8 mouse cellular contexts compared by ENCODE assay signal in the genomic region with DNA sequence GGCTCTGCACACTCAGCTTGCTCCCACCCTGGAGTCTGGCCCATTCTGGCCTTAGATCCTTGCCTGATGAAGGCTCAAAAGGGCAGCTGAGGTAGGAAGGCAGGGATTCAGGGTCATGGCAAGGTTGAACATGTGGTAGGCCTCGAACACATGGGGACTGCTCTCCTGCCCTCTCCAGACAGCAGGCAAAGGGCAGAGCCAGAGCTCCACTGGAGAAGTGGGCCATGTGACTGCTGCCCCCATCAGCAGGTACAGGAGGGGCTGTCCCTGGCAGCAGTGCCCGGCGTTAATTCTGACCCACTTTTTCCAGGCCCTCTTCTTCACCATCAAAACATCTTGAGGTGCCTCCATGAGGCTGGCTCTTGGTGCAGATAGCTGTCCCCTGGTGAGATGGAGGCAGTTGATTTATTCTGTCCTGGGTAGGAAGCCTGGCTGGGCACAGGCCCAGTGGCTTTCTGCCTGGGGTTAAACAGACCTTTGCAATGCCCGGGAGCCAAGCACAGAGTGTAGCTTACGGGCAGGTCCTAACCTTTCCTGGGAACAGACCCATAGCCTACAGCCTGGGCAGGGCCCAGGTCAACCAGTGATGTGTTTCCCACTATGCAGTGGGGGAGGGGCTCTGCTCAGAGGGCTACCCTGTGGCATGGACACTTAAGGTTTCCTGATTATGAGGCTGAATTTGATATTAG. TPM values are rescaled to one million over a fixed set of nuclear protein-coding genes. Genes with fewer than 3 reads are reported as not detected.
DNase-seq lines count a peak whose midpoint lies in the region; ATAC-seq lines count a peak whose summit lies in the region.

No protein-coding gene starts in this region.

- no peak overlapping the region for H3K27ac ChIP-seq in intestine, embryonic 14.5 days (ENCODE audit: low read depth)
- H3K27ac ChIP-seq in neural tube, embryonic 12.5 days: no peak overlapping the region

- no peaks in the 10 kb centered on the region for H3K9me3 ChIP-seq in megakaryocyte, embryonic 14.5 days
- no peaks in the 10 kb centered on the region for H3K9me3 ChIP-seq in intestine, embryonic 14.5 days (ENCODE audit: control insufficient read depth, low read length)
- no peaks in the 10 kb centered on the region for H3K9me3 ChIP-seq in neural tube, embryonic 12.5 days

- H3K27me3 ChIP-seq in megakaryocyte, embryonic 14.5 days (replicated peaks): no peaks in the 10 kb centered on the region
- no peaks in the 10 kb centered on the region for H3K27me3 ChIP-seq in intestine, embryonic 14.5 days (replicated peaks; ENCODE audit: control insufficient read depth, insufficient read depth, low read length)
- H3K27me3 ChIP-seq in neural tube, embryonic 12.5 days (replicated peaks): no peaks in the 10 kb centered on the region

- DNase-seq in adrenal gland, postnatal 10 days: peak; percentile 64
- DNase-seq in adrenal gland, postnatal 4 days (ENCODE audit: low spot score in 2 of 2): no peak
- no peak for DNase-seq in intestine, embryonic 14.5 days (ENCODE audit: low spot score)
- DNase-seq in layer of hippocampus, postnatal 10 days (ENCODE audit: low spot score in 2 of 2): no peak

- peaks cover 73% of the 10 kb centered on the region for H3K4me1 ChIP-seq in megakaryocyte, embryonic 14.5 days
- H3K4me1 ChIP-seq in intestine, embryonic 14.5 days (replicated peaks; ENCODE audit: control insufficient read depth, insufficient read depth, low read length): peaks cover 25% of the 10 kb centered on the region
- H3K4me1 ChIP-seq in neural tube, embryonic 12.5 days: peaks cover 31% of the 10 kb centered on the region

- WGBS in intestine, embryonic 14.5 days: 74% methylated on average over 5 of the region's 5 CpGs
- 86% methylated on average over 5 of the region's 5 CpGs for WGBS in neural tube, embryonic 12.5 days

- H3K4me3 ChIP-seq in megakaryocyte, embryonic 14.5 days (replicated peaks): peak overlapping the region; percentile 98
- no peak overlapping the region for H3K4me3 ChIP-seq in intestine, embryonic 14.5 days (ENCODE audit: low read depth, low read length)
- peak overlapping the region; percentile 65 for H3K4me3 ChIP-seq in neural tube, embryonic 12.5 days

- peak overlapping the region; percentile 98 for H3K4me2 ChIP-seq in intestine, embryonic 14.5 days (ENCODE audit: low read length)
- H3K4me2 ChIP-seq in neural tube, embryonic 12.5 days (replicated peaks): peak overlapping the region; percentile 95

- peak overlapping the region; percentile 0; the same call in 1 of the 2 replicates for H3K9ac ChIP-seq in intestine, embryonic 14.5 days (ENCODE audit: low read length)
- H3K9ac ChIP-seq in neural tube, embryonic 12.5 days: peak overlapping the region; percentile 80; the same call in 1 of the 2 replicates

- H3K36me3 ChIP-seq in megakaryocyte, embryonic 14.5 days (replicated peaks; ENCODE audit: low read length): peaks cover 56% of the 10 kb centered on the region
- peaks cover 44% of the 10 kb centered on the region for H3K36me3 ChIP-seq in intestine, embryonic 14.5 days (ENCODE audit: control insufficient read depth, insufficient read depth, low read length)
- peaks cover 32% of the 10 kb centered on the region for H3K36me3 ChIP-seq in neural tube, embryonic 12.5 days

- no peak for ATAC-seq in megakaryocyte, adult 5-6 weeks (ENCODE audit: poor library complexity, severe bottlenecking)
- ATAC-seq in intestine, embryonic 14.5 days (replicated peaks; ENCODE audit: low FRiP score, low TSS enrichment, low read depth): no peak
- no peak for ATAC-seq in neural tube, embryonic 12.5 days (ENCODE audit: low FRiP score, low read depth)
- ATAC-seq in megakaryocyte progenitor cell, adult 5-6 weeks (replicated peaks; ENCODE audit: poor library complexity): no peak

RNA-seq across cellular contexts. Expression of a gene that starts 2.3 kb away (rescaled TPM):
- total RNA-seq in adrenal gland, postnatal 10 days (2021): 100 to 1,000 TPM; 662 to 732 TPM
- total RNA-seq in adrenal gland, postnatal 4 days (2021): 100 to 1,000 TPM; 504 to 513 TPM
- 2,144 and 3,272 TPM in 2 replicates for polyA plus RNA-seq in megakaryocyte, embryonic 14.5 days (2012; ENCODE audit: insufficient read depth, low replicate concordance)
- 289 and 306 TPM in 2 replicates for total RNA-seq in megakaryocyte, adult 5-6 weeks (2015)
- total RNA-seq in megakaryocyte, adult 5-6 weeks (2017): 194 and 196 TPM in 2 replicates
- 895 and 900 TPM in 2 replicates for polyA plus RNA-seq in intestine, embryonic 14.5 days (2014; fragmentation: Nextera tagmentation; extraction: Ambion mirVana)
- polyA plus RNA-seq in neural tube, embryonic 12.5 days (2016; fragmentation: Nextera tagmentation; extraction: Ambion mirVana): 634 and 639 TPM in 2 replicates
- total RNA-seq in layer of hippocampus, postnatal 10 days (2021): 100 to 1,000 TPM; 692 to 694 TPM
- 441 and 471 TPM in 2 replicates for total RNA-seq in megakaryocyte progenitor cell, adult 5-6 weeks (2015)
- total RNA-seq in megakaryocyte progenitor cell, adult 5-6 weeks (2017): 272 TPM in 2 replicates

RNA-seq across cellular contexts. Expression of a gene that starts 9.9 kb away (rescaled TPM):
- total RNA-seq in adrenal gland, postnatal 10 days (2021): 1 to 10 TPM; 7.2 to 8.7 TPM
- total RNA-seq in adrenal gland, postnatal 4 days (2021): 1 to 10 TPM; 8.9 to 9.3 TPM
- 1.5 and 1.8 TPM in 2 replicates for polyA plus RNA-seq in megakaryocyte, embryonic 14.5 days (2012; ENCODE audit: insufficient read depth, low replicate concordance)
- 0.04 TPM in 1 of 2 replicates, not detected in the other for total RNA-seq in megakaryocyte, adult 5-6 weeks (2015)
- total RNA-seq in megakaryocyte, adult 5-6 weeks (2017): not detected in 2 replicates
- polyA plus RNA-seq in intestine, embryonic 14.5 days (2014; fragmentation: Nextera tagmentation; extraction: Ambion mirVana): 0.09 and 0.12 TPM in 2 replicates
- 0.61 and 0.79 TPM in 2 replicates for polyA plus RNA-seq in neural tube, embryonic 12.5 days (2016; fragmentation: Nextera tagmentation; extraction: Ambion mirVana)
- total RNA-seq in layer of hippocampus, postnatal 10 days (2021): 10 to 100 TPM; 82.8 to 84.2 TPM
- total RNA-seq in megakaryocyte progenitor cell, adult 5-6 weeks (2015): not detected in 2 replicates
- not detected in 2 replicates for total RNA-seq in megakaryocyte progenitor cell, adult 5-6 weeks (2017)

RNA-seq across cellular contexts. Expression of a gene that starts 17.7 kb away (rescaled TPM):
- 1 to 10 TPM; 1.0 to 1.5 TPM for total RNA-seq in adrenal gland, postnatal 10 days (2021)
- total RNA-seq in adrenal gland, postnatal 4 days (2021): 1 to 10 TPM; 1.8 to 2.4 TPM
- polyA plus RNA-seq in megakaryocyte, embryonic 14.5 days (2012; ENCODE audit: insufficient read depth, low replicate concordance): 1.4 and 2.2 TPM in 2 replicates
- total RNA-seq in megakaryocyte, adult 5-6 weeks (2015): 2.0 and 2.4 TPM in 2 replicates
- 0.20 and 0.92 TPM in 2 replicates for total RNA-seq in megakaryocyte, adult 5-6 weeks (2017)
- 0.78 and 1.2 TPM in 2 replicates for polyA plus RNA-seq in intestine, embryonic 14.5 days (2014; fragmentation: Nextera tagmentation; extraction: Ambion mirVana)
- 0.65 and 1.4 TPM in 2 replicates for polyA plus RNA-seq in neural tube, embryonic 12.5 days (2016; fragmentation: Nextera tagmentation; extraction: Ambion mirVana)
- 1 to 10 TPM; 1.6 to 1.8 TPM for total RNA-seq in layer of hippocampus, postnatal 10 days (2021)
- total RNA-seq in megakaryocyte progenitor cell, adult 5-6 weeks (2015): 0.29 and 0.49 TPM in 2 replicates
- 1.1 and 2.8 TPM in 2 replicates for total RNA-seq in megakaryocyte progenitor cell, adult 5-6 weeks (2017)

RNA-seq across cellular contexts. Expression of a gene that starts 24.6 kb away (rescaled TPM):
- 10 to 100 TPM; 90.2 to 96.7 TPM for total RNA-seq in adrenal gland, postnatal 10 days (2021)
- 10 to 100 TPM; 72.6 to 78.1 TPM for total RNA-seq in adrenal gland, postnatal 4 days (2021)
- polyA plus RNA-seq in megakaryocyte, embryonic 14.5 days (2012; ENCODE audit: insufficient read depth, low replicate concordance): 451 and 1,194 TPM in 2 replicates
- total RNA-seq in megakaryocyte, adult 5-6 weeks (2015): 52.6 and 53.3 TPM in 2 replicates
- 70.2 and 100 TPM in 2 replicates for total RNA-seq in megakaryocyte, adult 5-6 weeks (2017)
- polyA plus RNA-seq in intestine, embryonic 14.5 days (2014; fragmentation: Nextera tagmentation; extraction: Ambion mirVana): 129 and 145 TPM in 2 replicates
- 136 and 141 TPM in 2 replicates for polyA plus RNA-seq in neural tube, embryonic 12.5 days (2016; fragmentation: Nextera tagmentation; extraction: Ambion mirVana)
- 10 to 100 TPM; 54.8 to 56.2 TPM for total RNA-seq in layer of hippocampus, postnatal 10 days (2021)
- total RNA-seq in megakaryocyte progenitor cell, adult 5-6 weeks (2015): 69.2 and 79.0 TPM in 2 replicates
- 154 and 169 TPM in 2 replicates for total RNA-seq in megakaryocyte progenitor cell, adult 5-6 weeks (2017)

RNA-seq across cellular contexts. Expression of a gene that starts 37.4 kb away (rescaled TPM):
- 10 to 100 TPM; 26.2 to 27.0 TPM for total RNA-seq in adrenal gland, postnatal 10 days (2021)
- 10 to 100 TPM; 32.4 to 33.9 TPM for total RNA-seq in adrenal gland, postnatal 4 days (2021)
- 209 and 257 TPM in 2 replicates for polyA plus RNA-seq in megakaryocyte, embryonic 14.5 days (2012; ENCODE audit: insufficient read depth, low replicate concordance)
- 17.5 and 21.0 TPM in 2 replicates for total RNA-seq in megakaryocyte, adult 5-6 weeks (2015)
- 8.8 and 21.1 TPM in 2 replicates for total RNA-seq in megakaryocyte, adult 5-6 weeks (2017)
- 80.1 and 81.2 TPM in 2 replicates for polyA plus RNA-seq in intestine, embryonic 14.5 days (2014; fragmentation: Nextera tagmentation; extraction: Ambion mirVana)
- 75.2 and 79.6 TPM in 2 replicates for polyA plus RNA-seq in neural tube, embryonic 12.5 days (2016; fragmentation: Nextera tagmentation; extraction: Ambion mirVana)
- 10 to 100 TPM; 68.5 to 80.9 TPM for total RNA-seq in layer of hippocampus, postnatal 10 days (2021)
- 8.3 and 10.2 TPM in 2 replicates for total RNA-seq in megakaryocyte progenitor cell, adult 5-6 weeks (2015)
- total RNA-seq in megakaryocyte progenitor cell, adult 5-6 weeks (2017): 8.2 and 10.4 TPM in 2 replicates

Comparison
In these comparisons a context has a peak if more than half of its experiments do, and no peak if none do; other contexts are left out.
1. RNA of a gene that starts 9.9 kb away (total RNA-seq): 82.8 to 84.2 TPM in layer of hippocampus, postnatal 10 days; 8.9 to 9.3 TPM in adrenal gland, postnatal 4 days, 7.2 to 8.7 TPM in adrenal gland, postnatal 10 days, 0.04 TPM in megakaryocyte, adult 5-6 weeks and not detected in megakaryocyte progenitor cell, adult 5-6 weeks; every median in the first group is over 4 times any median in the second.